Mouse (Mus musculus): Measurements from ENCODE around the gene Rora.

Gene Rora

GRCm38 (mm10) chr9:68689351-68689750 is 35.8 kb downstream of the Rora start:
- peak; percentile 37 for DNase-seq

- no peak for DNase-seq
These were observed 41.4 kb downstream of the Rora start for GRCm38 (mm10) chr9:68694889-68695495.

GRCm38 (mm10) chr9:68695496-68695969 is 41.9 kb downstream of the Rora start:
- DNase-seq: no peak

DNA sequence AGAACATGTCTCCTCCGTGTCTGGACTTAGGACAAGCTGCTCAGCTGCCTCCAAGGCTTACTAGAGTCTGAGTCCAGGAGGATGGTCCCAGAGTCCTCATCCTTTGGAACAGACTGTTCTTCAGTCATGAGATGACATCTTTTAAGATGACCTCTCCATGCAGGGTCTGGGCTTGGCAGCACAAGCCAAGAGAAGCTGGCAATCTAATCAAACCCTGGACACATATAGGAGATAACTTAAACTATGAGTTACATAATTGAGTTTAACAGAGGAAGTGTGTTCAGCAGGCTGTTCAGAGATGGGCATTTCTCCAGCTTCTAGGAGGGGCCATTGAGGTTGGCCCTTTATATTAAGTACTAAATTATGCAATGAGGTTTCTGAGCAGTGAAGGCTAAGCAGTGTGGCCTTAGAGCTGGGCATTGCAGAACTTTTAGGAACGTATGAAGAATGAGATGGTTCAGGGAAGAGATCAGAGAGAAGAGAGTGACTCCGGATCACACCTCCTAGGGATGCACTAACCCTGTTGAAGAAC is 42.9 kb downstream of the Rora start:
- no peak for DNase-seq

- no peak for DNase-seq
These were observed 45.8 kb downstream of the Rora start for GRCm38 (mm10) chr9:68699341-68699740.

GRCm38 (mm10) chr9:68699856-68700255 is 46.3 kb downstream of the Rora start:
- no peak for DNase-seq

DNA sequence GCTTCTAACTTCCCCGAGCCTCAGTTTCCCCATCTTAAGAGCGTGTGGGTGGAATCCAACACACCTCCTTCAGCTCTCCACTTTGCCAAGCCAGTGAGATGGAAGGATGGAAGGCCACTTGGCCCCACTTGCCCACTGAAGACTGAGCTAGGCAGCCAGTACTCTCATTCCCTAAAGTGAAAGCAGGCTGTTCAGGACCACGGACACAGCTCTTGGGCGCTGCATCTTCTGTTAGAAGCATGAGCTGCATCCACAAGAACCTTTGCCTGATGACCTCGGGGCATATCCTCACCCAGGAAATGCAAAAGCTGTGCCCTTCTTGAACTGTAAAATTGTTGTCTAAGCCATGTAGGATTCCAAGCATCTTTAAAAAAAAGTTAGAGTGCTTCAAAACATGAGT is 54.0 kb downstream of the Rora start:
- DNase-seq: no peak

GRCm38 (mm10) chr9:68709232-68709631 is 55.6 kb downstream of the Rora start:
- DNase-seq: no peak

- no peak for DNase-seq
These were observed 57.5 kb downstream of the Rora start for GRCm38 (mm10) chr9:68710893-68711654.

DNA sequence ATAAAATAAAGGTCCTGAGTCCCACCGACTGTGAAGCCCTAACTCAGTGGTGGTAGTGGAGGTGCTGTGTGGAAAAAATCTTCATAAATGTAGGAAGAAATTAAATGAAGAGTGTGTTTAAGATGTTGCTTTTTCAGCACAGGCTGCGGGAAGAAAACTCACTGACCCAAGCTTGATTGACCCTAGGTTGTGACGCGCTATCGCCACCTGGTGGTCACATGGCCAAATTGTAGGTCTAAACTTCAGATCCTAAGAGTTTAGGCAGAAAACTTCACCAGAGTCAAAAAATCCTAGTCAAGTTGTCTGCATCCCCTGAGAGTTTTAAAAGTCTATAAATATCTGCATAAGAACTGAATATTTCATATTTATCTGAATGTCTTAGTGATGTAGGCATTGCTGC is 63.4 kb downstream of the Rora start:
- DNase-seq: no peak

- no peak for DNase-seq
These were observed 64.8 kb downstream of the Rora start for GRCm38 (mm10) chr9:68718427-68718826.

GRCm38 (mm10) chr9:68719286-68719685 is 65.7 kb downstream of the Rora start:
- DNase-seq: peak; percentile 29

GRCm38 (mm10) chr9:68724636-68725285 is 71.2 kb downstream of the Rora start:
- peak; percentile 69 for DNase-seq

- DNase-seq: no peak
These were observed 73.7 kb downstream of the Rora start for GRCm38 (mm10) chr9:68727166-68727855.

DNA sequence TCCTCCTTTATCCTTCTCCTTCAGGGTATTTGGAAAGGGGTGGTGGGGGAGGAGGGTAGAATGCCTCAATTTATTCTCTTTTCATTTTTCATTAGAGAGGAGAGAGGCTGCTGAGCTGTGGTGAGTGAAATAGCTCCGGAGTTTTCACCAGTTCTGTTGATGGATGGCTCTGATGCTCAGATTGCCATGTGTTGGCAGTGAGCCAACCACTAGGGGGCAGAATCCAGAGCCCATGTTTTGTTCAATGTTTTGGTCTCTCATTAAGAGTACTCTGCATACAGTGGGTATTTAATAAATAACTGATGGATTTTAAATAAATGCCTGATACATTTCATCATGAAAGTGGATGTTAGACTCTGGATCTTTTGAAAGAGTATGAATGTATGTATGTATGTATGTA is 77.9 kb downstream of the Rora start:
- no peak for DNase-seq

- no peak for DNase-seq
These were observed 79.3 kb downstream of the Rora start for GRCm38 (mm10) chr9:68732929-68733328.

- DNase-seq: no peak
These were observed 82.3 kb downstream of the Rora start for GRCm38 (mm10) chr9:68735886-68736285.

- DNase-seq: no peak
These were observed 83.7 kb downstream of the Rora start for GRCm38 (mm10) chr9:68737197-68737736.

- DNase-seq: no peak
These were observed 92.5 kb downstream of the Rora start for GRCm38 (mm10) chr9:68745931-68746646.

DNA sequence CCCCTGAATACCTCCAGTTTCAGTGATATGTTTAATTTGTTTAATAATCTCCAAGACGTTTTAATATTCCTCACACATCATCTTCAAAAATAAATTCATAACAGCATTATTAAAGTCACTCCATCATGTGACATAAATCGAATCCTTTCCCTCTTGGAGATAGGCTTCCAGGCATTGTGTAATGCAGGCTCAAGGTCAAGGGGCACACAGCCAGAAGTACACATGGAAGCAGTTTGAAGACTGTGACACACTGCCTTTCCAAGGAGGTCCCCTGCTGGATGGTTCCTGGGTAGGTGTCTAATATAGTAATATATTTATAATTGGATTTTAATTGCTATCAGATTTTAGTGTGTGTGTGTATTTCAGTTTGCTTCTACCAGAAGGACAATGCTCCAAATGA is 103.4 kb downstream of the Rora start:
- no peak for DNase-seq

- DNase-seq: no peak
These were observed 105.7 kb downstream of the Rora start for GRCm38 (mm10) chr9:68759324-68759723.

DNA sequence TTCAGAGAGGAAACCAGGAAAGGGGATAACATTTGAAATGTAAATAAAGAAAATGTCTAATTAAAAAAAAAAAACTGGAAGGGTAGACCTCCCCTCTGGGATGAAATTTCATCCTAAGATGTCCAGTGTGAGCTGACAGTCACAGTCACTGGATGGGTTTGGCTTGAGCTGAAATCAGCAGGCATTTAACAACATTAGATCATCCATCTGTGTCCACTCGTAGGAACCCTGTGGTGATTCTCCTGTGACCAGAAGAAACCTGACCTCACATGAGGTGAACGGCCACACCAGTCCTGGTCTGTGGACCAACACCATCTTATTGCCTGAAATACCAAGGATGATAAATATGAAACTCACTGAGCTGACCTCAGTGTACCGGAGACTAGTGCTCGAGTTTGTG is 106.7 kb downstream of the Rora start:
- DNase-seq: no peak

Data from cerebellum, adult 11 months (tissue).